Mouse (Mus musculus): ENCODE data around the gene Slc34a3. TPM values are rescaled to one million over a fixed set of nuclear protein-coding genes. Genes with fewer than 3 reads are reported as not detected.
A peak's percentile ranks its signal among the peaks of the same experiment; 100 is the strongest.

Gene Slc34a3
- total RNA-seq (2021) (not detected), polyA plus RNA-seq (2012; rRNA removed) (not detected in 2 replicates)
- long read RNA-seq = 0 reads

- Histone ChIP-seq H3K27me3 (ENCODE audit: control insufficient read depth, insufficient read depth, low read length) (no peaks in the 10 kb centered on the region), H3K9ac (ENCODE audit: low read depth, low read length) (no peak within 1 kb of the TSS), H3K4me1 (ENCODE audit: control insufficient read depth, insufficient read depth, low read length) (no peaks in the 10 kb centered on the region), H3K4me3 (no peak within 1 kb of the TSS), H3K79me2 (replicated peaks; ENCODE audit: control insufficient read depth, insufficient read depth, low read length) (no peaks in the 10 kb centered on the region), H3K27ac (no peak within 1 kb of the TSS), H3K36me3 (ENCODE audit: control insufficient read depth, insufficient read depth, low read length) (no peaks in the 10 kb centered on the region)
- WGBS = 86% methylated on average over 3 of the region's 3 CpGs
- no peak for TF ChIP-seq CTCF (IDR thresholded peaks at IDR 0.05)
- no peak for TF ChIP-seq POLR2A (IDR thresholded peaks at IDR 0.05; ENCODE audit: insufficient read depth, low read depth, low read length)
- TF ChIP-seq EP300 (IDR thresholded peaks at IDR 0.05; ENCODE audit: insufficient read depth, low read depth, low read length) = no peak
- no peak for DNase-seq
- intact Hi-C loops (cut with DNase I) = no loop called here
Observed at GRCm38 (mm10) chr2:25234050-25234449, at the start of gene Slc34a3. Gene Slc34a3, minus strand, starts transcription at chr2:25234364.

- Histone ChIP-seq H3K4me1 (ENCODE audit: control insufficient read depth, insufficient read depth, low read length) (no peaks in the 10 kb centered on the region), H3K27ac (no peak overlapping the region), H3K79me2 (replicated peaks; ENCODE audit: control insufficient read depth, insufficient read depth, low read length) (no peaks in the 10 kb centered on the region), H3K4me3 (no peak overlapping the region), H3K36me3 (ENCODE audit: control insufficient read depth, insufficient read depth, low read length) (no peaks in the 10 kb centered on the region), H3K9ac (ENCODE audit: low read depth, low read length) (no peak overlapping the region), H3K27me3 (ENCODE audit: control insufficient read depth, insufficient read depth, low read length) (no peaks in the 10 kb centered on the region)
- intact Hi-C loops (cut with DNase I) = loop anchor here (2.0 kb wide), 1 partner anchor 14 kb away; no protein-coding TSS in a partner anchor
- DNase-seq = peak; percentile 68 to 80
- 60% methylated on average over 13 of the region's 13 CpGs for WGBS
- TF ChIP-seq POLR2A (IDR thresholded peaks at IDR 0.05; ENCODE audit: insufficient read depth, low read depth, low read length) = no peak
- TF ChIP-seq EP300 (IDR thresholded peaks at IDR 0.05; ENCODE audit: insufficient read depth, low read depth, low read length) = 0 out of 2 replicates have a peak, but pooled peaks have one; percentile 26
- peak; percentile 83 for TF ChIP-seq CTCF (IDR thresholded peaks at IDR 0.05)
Observed at GRCm38 (mm10) chr2:25278928-25279882, 45.0 kb upstream of the Slc34a3 start.

GRCm38 (mm10) chr2:25273010-25273409, 38.8 kb upstream of the Slc34a3 start:
- Histone ChIP-seq H3K79me2 (replicated peaks; ENCODE audit: control insufficient read depth, insufficient read depth, low read length) (0 out of 2 replicates have a peak, but pooled peaks cover 2% of the 10 kb centered on the region), H3K4me1 (ENCODE audit: control insufficient read depth, insufficient read depth, low read length) (peaks cover 5% of the 10 kb centered on the region), H3K36me3 (ENCODE audit: control insufficient read depth, insufficient read depth, low read length) (no peaks in the 10 kb centered on the region; the same call in 1 of the 2 replicates), H3K27ac (peak overlapping the region; percentile 95), H3K27me3 (ENCODE audit: control insufficient read depth, insufficient read depth, low read length) (no peaks in the 10 kb centered on the region), H3K4me3 (peak overlapping the region; percentile 93), H3K9ac (ENCODE audit: low read depth, low read length) (peak overlapping the region; percentile 76)
- intact Hi-C loops (cut with DNase I) = loop anchor here (5.0 kb wide), 2 partner anchors 46 to 59 kb away; partner anchors contain the start of gene Man1b1
- DNase-seq = no peak
- no peak for TF ChIP-seq CTCF (IDR thresholded peaks at IDR 0.05)
- 20% methylated on average over 16 of the region's 16 CpGs for WGBS

GRCm38 (mm10) chr2:25272515-25272914, 38.4 kb upstream of the Slc34a3 start:
- intact Hi-C loops (cut with DNase I) = loop anchor here (1.0 to 5.0 kb wide), 3 partner anchors 17 to 60 kb away; partner anchors contain the start of genes Man1b1 and Tmem203
- under 1% methylated on average over 22 of the region's 29 CpGs for WGBS
- Histone ChIP-seq H3K27ac (peak overlapping the region; percentile 95), H3K79me2 (replicated peaks; ENCODE audit: control insufficient read depth, insufficient read depth, low read length) (0 out of 2 replicates have a peak, but pooled peaks cover 2% of the 10 kb centered on the region), H3K4me1 (ENCODE audit: control insufficient read depth, insufficient read depth, low read length) (peaks cover 5% of the 10 kb centered on the region), H3K36me3 (ENCODE audit: control insufficient read depth, insufficient read depth, low read length) (no peaks in the 10 kb centered on the region; the same call in 1 of the 2 replicates), H3K27me3 (ENCODE audit: control insufficient read depth, insufficient read depth, low read length) (no peaks in the 10 kb centered on the region), H3K9ac (ENCODE audit: low read depth, low read length) (peak overlapping the region; percentile 76), H3K4me3 (peak overlapping the region; percentile 93)
- DNase-seq = no peak
- TF ChIP-seq CTCF (IDR thresholded peaks at IDR 0.05) = no peak
- no peak for TF ChIP-seq EP300 (IDR thresholded peaks at IDR 0.05; ENCODE audit: insufficient read depth, low read depth, low read length)
- TF ChIP-seq POLR2A (IDR thresholded peaks at IDR 0.05; ENCODE audit: insufficient read depth, low read depth, low read length) = no peak

- Histone ChIP-seq H3K27ac (peak within 1 kb of the TSS; percentile 95), H3K79me2 (replicated peaks; ENCODE audit: control insufficient read depth, insufficient read depth, low read length) (0 out of 2 replicates have a peak, but pooled peaks cover 2% of the 10 kb centered on the region), H3K36me3 (ENCODE audit: control insufficient read depth, insufficient read depth, low read length) (no peaks in the 10 kb centered on the region; the same call in 1 of the 2 replicates), H3K4me1 (ENCODE audit: control insufficient read depth, insufficient read depth, low read length) (peaks cover 9% of the 10 kb centered on the region), H3K27me3 (ENCODE audit: control insufficient read depth, insufficient read depth, low read length) (no peaks in the 10 kb centered on the region), H3K9ac (ENCODE audit: low read depth, low read length) (peak within 1 kb of the TSS; percentile 86), H3K4me3 (peak within 1 kb of the TSS; percentile 93)
- intact Hi-C loops (cut with DNase I) = loop anchor here (1.0 to 5.0 kb wide), 3 partner anchors 17 to 60 kb away; partner anchors contain the start of genes Man1b1 and Tmem203
- under 1% methylated on average over 55 of the region's 55 CpGs for WGBS
- TF ChIP-seq POLR2A (IDR thresholded peaks at IDR 0.05; ENCODE audit: insufficient read depth, low read depth, low read length) = peak; percentile 88
- peak; percentile 83 for TF ChIP-seq EP300 (IDR thresholded peaks at IDR 0.05; ENCODE audit: insufficient read depth, low read depth, low read length)
- peak; percentile 61 for TF ChIP-seq CTCF (IDR thresholded peaks at IDR 0.05)
- peak; percentile 97 to 99 for DNase-seq
Observed at GRCm38 (mm10) chr2:25271827-25272511, 37.8 kb upstream of the Slc34a3 start, which contains the start of the genes Ssna1 and Anapc2. Gene Ssna1, minus strand, starts transcription at chr2:25272438. Gene Anapc2, plus strand, starts transcription at chr2:25272478.
